Mouse (Mus musculus): ENCODE results near the gene Txlnb. TPM values are rescaled to one million over a fixed set of nuclear protein-coding genes. Genes with fewer than 3 reads are reported as not detected.

Gene Txlnb
- polyA plus RNA-seq, 1 experiment, result 0.61 TPM

DNA sequence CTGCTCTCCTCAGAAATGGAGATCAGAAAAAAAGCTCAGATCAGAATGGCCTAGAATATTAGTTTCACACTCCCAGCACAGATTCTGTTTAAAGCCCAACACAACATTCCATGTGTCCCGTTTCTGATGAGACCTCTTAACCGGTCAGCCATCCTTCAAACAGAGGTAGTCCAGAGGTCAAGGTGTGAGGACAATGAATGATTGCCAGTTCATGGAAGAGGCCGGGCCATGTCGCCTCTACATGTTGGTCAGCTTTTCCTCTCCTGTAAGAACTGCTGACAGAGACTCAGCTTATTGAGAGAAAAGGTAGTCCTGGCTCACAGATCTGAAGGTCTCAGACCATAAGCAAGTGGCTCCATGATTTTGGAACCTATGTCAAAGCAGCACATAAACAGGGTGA lies 33.2 kb downstream of the Txlnb start:
- Histone ChIP-seq H3K27me3 (ENCODE audit: control insufficient read depth, insufficient read depth, low read length) (no peaks in the 10 kb centered on the region), H3K4me1 (ENCODE audit: control insufficient read depth, insufficient read depth, low read length) (no peaks in the 10 kb centered on the region), H3K27ac (ENCODE audit: insufficient read depth, low read length) (no peak overlapping the region), H3K4me3 (replicated peaks; ENCODE audit: insufficient read depth, low read depth, low read length) (no peak overlapping the region)
- WGBS, result 94% methylated on average over 4 of the region's 4 CpGs
- no peak for TF ChIP-seq POLR2A (IDR thresholded peaks at IDR 0.05; ENCODE audit: borderline replicate concordance, insufficient read depth, low read length)
- TF ChIP-seq CTCF (IDR thresholded peaks at IDR 0.05; ENCODE audit: borderline replicate concordance, insufficient read depth, low read depth, low read length), result no peak
- no peak for DNase-seq

DNA sequence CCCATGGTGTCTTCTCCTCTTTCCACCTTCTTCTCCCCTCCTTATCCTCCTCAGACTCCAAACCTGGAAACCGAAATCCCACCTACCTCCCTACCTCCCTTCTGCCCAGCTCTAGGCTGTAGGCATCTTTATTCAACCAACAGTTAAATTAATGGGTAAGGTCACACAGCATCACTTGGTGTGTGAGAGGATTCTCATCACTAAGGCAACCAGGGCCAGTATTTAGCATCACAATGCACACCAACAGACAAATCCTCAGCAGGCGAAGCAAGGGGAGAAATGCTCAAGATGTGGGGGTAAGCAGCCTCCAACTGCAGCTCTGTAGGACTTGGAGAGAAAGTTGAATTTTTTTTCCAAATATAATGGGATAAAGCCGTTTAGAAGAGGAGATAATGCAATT lies 35.0 kb downstream of the Txlnb start:
- H3K27me3 ChIP-seq (ENCODE audit: control insufficient read depth, insufficient read depth, low read length), result no peaks in the 10 kb centered on the region
- TF ChIP-seq CTCF (IDR thresholded peaks at IDR 0.05; ENCODE audit: borderline replicate concordance, insufficient read depth, low read depth, low read length) (no peak), POLR2A (IDR thresholded peaks at IDR 0.05; ENCODE audit: borderline replicate concordance, insufficient read depth, low read length) (no peak)

GRCm38 (mm10) chr10:17835031-17835430 lies 39.0 kb downstream of the Txlnb start:
- Histone ChIP-seq H3K27me3 (ENCODE audit: control insufficient read depth, insufficient read depth, low read length) (no peaks in the 10 kb centered on the region), H3K27ac (ENCODE audit: insufficient read depth, low read length) (no peak overlapping the region), H3K4me3 (replicated peaks; ENCODE audit: insufficient read depth, low read depth, low read length) (no peak overlapping the region), H3K4me1 (ENCODE audit: control insufficient read depth, insufficient read depth, low read length) (no peaks in the 10 kb centered on the region)
- 87% methylated on average over 6 of the region's 6 CpGs for WGBS
- no peak for TF ChIP-seq POLR2A (IDR thresholded peaks at IDR 0.05; ENCODE audit: borderline replicate concordance, insufficient read depth, low read length)
- no peak for TF ChIP-seq CTCF (IDR thresholded peaks at IDR 0.05; ENCODE audit: borderline replicate concordance, insufficient read depth, low read depth, low read length)
- DNase-seq, result no peak

More for the DNA sequence above, 35.0 kb downstream of the Txlnb start:
- 37% methylated on average over 3 of the region's 3 CpGs for WGBS
- DNase-seq, result no peak
- no peaks in the 10 kb centered on the region for H3K4me1 ChIP-seq (ENCODE audit: control insufficient read depth, insufficient read depth, low read length)
- H3K4me3 ChIP-seq (replicated peaks; ENCODE audit: insufficient read depth, low read depth, low read length), result no peak overlapping the region
- H3K27ac ChIP-seq (ENCODE audit: insufficient read depth, low read length), result no peak overlapping the region

- H3K4me1 ChIP-seq (ENCODE audit: control insufficient read depth, insufficient read depth, low read length), result no peaks in the 10 kb centered on the region
- 93% methylated on average over 1 of the region's 1 CpGs for WGBS
- no peak for DNase-seq
- no peak overlapping the region for H3K4me3 ChIP-seq (replicated peaks; ENCODE audit: insufficient read depth, low read depth, low read length)
- H3K27me3 ChIP-seq (ENCODE audit: control insufficient read depth, insufficient read depth, low read length), result no peaks in the 10 kb centered on the region
- no peak overlapping the region for H3K27ac ChIP-seq (ENCODE audit: insufficient read depth, low read length)
- TF ChIP-seq CTCF (IDR thresholded peaks at IDR 0.05; ENCODE audit: borderline replicate concordance, insufficient read depth, low read depth, low read length), result no peak
- TF ChIP-seq POLR2A (IDR thresholded peaks at IDR 0.05; ENCODE audit: borderline replicate concordance, insufficient read depth, low read length), result no peak
Observed at GRCm38 (mm10) chr10:17836275-17836674, 40.2 kb downstream of the Txlnb start.

DNA sequence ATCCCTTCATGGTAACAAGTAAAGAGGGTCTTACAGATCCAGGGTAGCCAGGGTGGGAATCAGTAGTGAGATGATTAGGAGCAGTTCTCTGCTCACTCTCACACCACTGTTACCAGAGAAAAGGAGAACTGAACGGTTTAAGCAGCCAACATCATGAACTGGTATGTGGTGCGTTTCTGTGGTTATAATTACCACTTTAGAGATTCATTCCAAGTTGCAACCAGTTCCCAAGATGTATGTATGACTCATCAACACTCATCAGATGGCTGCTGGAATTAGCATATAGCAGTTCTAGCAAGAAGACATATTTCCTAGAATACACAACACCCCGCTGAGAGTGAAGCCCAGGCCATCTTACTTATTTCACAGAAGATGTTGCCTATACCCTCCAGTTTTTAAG lies 46.0 kb downstream of the Txlnb start:
- TF ChIP-seq POLR2A (IDR thresholded peaks at IDR 0.05; ENCODE audit: borderline replicate concordance, insufficient read depth, low read length), result no peak
- DNase-seq, result no peak
- no peak overlapping the region for H3K4me3 ChIP-seq (replicated peaks; ENCODE audit: insufficient read depth, low read depth, low read length)
- H3K27ac ChIP-seq (ENCODE audit: insufficient read depth, low read length), result no peak overlapping the region
- no peaks in the 10 kb centered on the region for H3K4me1 ChIP-seq (ENCODE audit: control insufficient read depth, insufficient read depth, low read length)
- H3K27me3 ChIP-seq (ENCODE audit: control insufficient read depth, insufficient read depth, low read length), result no peaks in the 10 kb centered on the region
- 87% methylated on average over 3 of the region's 3 CpGs for WGBS

DNA sequence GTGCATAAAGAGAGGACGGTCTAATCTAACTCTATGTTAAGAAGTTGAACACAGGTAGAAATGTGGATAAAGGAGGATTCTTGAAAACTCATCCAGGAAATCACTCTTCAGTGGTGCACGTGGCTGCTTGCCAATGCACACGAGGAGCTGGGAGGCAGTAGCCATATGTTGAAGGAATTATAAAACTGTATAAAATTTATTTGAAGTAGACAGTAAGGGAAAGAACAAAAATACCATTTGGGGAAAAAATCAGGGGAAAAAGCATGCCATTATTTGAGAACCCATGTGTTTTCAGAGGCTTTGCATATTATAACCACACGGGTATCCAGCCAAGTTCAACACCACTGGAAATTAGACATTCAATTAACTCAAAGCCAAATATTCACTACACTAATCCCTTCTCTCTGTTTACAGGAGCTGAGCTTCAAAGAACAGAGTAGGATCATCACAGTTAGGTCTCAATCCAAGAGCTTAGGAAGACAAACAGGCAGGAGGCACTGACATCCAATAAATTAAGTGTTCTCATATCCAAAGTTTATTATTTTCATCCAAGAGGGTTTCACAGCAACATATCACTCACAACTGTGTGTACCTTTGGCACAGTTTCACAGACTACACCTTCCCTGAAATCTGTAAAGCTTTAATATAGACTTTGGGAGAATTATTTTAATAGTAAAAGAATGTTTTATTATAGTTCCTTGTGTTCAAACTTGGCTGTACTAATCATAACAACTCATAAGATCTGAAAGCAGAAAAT lies 48.9 kb downstream of the Txlnb start:
- Histone ChIP-seq H3K27ac (ENCODE audit: insufficient read depth, low read length) (no peak overlapping the region), H3K27me3 (ENCODE audit: control insufficient read depth, insufficient read depth, low read length) (no peaks in the 10 kb centered on the region), H3K4me3 (replicated peaks; ENCODE audit: insufficient read depth, low read depth, low read length) (no peak overlapping the region), H3K4me1 (ENCODE audit: control insufficient read depth, insufficient read depth, low read length) (no peaks in the 10 kb centered on the region)
- TF ChIP-seq CTCF (IDR thresholded peaks at IDR 0.05; ENCODE audit: borderline replicate concordance, insufficient read depth, low read depth, low read length) (no peak), POLR2A (IDR thresholded peaks at IDR 0.05; ENCODE audit: borderline replicate concordance, insufficient read depth, low read length) (no peak)
- 12% methylated on average over 4 of the region's 4 CpGs for WGBS
- DNase-seq, result peak in 1 of 2 experiments; percentile 10

DNA sequence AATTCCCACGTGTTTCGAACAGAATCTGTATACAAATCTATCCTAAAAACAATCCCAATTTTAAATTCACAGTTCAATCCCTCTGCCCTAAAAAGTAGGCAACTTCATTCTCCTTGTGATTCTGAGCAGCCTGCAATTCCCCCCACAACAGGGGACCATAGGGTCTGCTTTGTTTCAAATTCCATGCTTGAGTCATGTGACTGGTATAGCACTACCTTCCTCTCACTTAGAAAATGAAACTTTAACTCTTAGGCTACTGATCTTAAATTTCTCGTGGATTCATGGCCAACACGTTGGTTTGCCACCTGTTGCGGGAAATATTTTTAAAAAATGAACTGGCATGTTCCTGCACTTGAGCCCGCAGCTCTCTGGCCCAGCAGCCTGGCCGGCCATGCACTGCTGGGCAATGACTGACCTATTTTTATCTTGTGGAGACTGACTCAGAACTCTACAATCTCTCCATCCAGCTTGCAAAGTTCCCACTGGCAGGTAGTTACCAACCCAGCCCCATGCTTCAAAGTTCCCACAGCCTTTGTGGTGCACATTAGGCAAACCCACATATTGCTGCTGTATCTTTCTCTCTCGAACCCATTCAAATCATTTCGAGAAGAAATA lies 61.7 kb downstream of the Txlnb start:
- WGBS, result 76% methylated on average over 9 of the region's 9 CpGs
- no peak for DNase-seq
- Histone ChIP-seq H3K27me3 (ENCODE audit: control insufficient read depth, insufficient read depth, low read length) (no peaks in the 10 kb centered on the region), H3K4me1 (ENCODE audit: control insufficient read depth, insufficient read depth, low read length) (no peaks in the 10 kb centered on the region), H3K27ac (ENCODE audit: insufficient read depth, low read length) (no peak overlapping the region), H3K4me3 (replicated peaks; ENCODE audit: insufficient read depth, low read depth, low read length) (no peak overlapping the region)
- TF ChIP-seq CTCF (IDR thresholded peaks at IDR 0.05; ENCODE audit: borderline replicate concordance, insufficient read depth, low read depth, low read length), result no peak

Measured in cerebellum, adult 2 months (tissue).